15 mouse cellular contexts compared by ENCODE assay signal in genomic region chr13:63261676-63262075, GRCm38 (mm10).
DNase-seq lines count a peak whose midpoint lies in the region; ATAC-seq lines count a peak whose summit lies in the region.
"Had no signal": no experiment of that assay in that cellular context is flagged by ENCODE, and none has a peak within 500 bp of the region (broad histone marks: within the 10 kb centered on the region; RNA-seq: fewer than 3 reads in every experiment).

No protein-coding gene starts in this region.

- no peak overlapping the region for H3K4me2 ChIP-seq in heart, embryonic 11.5 days
- H3K4me2 ChIP-seq in kidney, embryonic 15.5 days, result no peak overlapping the region
- H3K4me2 ChIP-seq in embryonic facial prominence, embryonic 11.5 days (ENCODE audit: low read depth, low read length), result no peak overlapping the region
- H3K4me2 ChIP-seq in stomach, embryonic 15.5 days, result no peak overlapping the region
- H3K4me2 ChIP-seq: liver, embryonic 12.5 days had no signal

- no peaks in the 10 kb centered on the region for H3K27me3 ChIP-seq in heart, embryonic 11.5 days (ENCODE audit: control insufficient read depth, insufficient read depth, low read length)
- no peaks in the 10 kb centered on the region for H3K27me3 ChIP-seq in kidney, embryonic 15.5 days
- no peaks in the 10 kb centered on the region for H3K27me3 ChIP-seq in embryonic facial prominence, embryonic 11.5 days (ENCODE audit: control insufficient read depth, insufficient read depth, low read length)
- no peaks in the 10 kb centered on the region for H3K27me3 ChIP-seq in stomach, embryonic 15.5 days (replicated peaks)
- H3K27me3 ChIP-seq: liver, embryonic 12.5 days had no signal

- no peaks in the 10 kb centered on the region for H3K9me3 ChIP-seq in heart, embryonic 11.5 days (replicated peaks; ENCODE audit: control insufficient read depth, low read length)
- H3K9me3 ChIP-seq in kidney, embryonic 15.5 days (replicated peaks), result no peaks in the 10 kb centered on the region
- H3K9me3 ChIP-seq in embryonic facial prominence, embryonic 11.5 days (replicated peaks; ENCODE audit: control insufficient read depth, low read length), result no peaks in the 10 kb centered on the region
- H3K9me3 ChIP-seq in stomach, embryonic 15.5 days, result no peaks in the 10 kb centered on the region
- H3K9me3 ChIP-seq: G1E; liver, embryonic 12.5 days had no signal

- DNase-seq in heart, postnatal 36 days, result no peak
- no peak for DNase-seq in kidney, adult 18-20 months
- DNase-seq in embryonic facial prominence, embryonic 11.5 days (ENCODE audit: low spot score), result no peak
- no peak for DNase-seq in right cerebral cortex, postnatal 36 days (ENCODE audit: low spot score in 2 of 2)
- DNase-seq in cerebellum, adult 8-10 months, result no peak
- DNase-seq: cerebellum, adult 11-12 months; embryo, embryonic 11 days; gastrocnemius, postnatal 36 days; kidney, postnatal 10 days; right cerebral cortex, postnatal 25 days had no signal

- peaks cover 53% of the 10 kb centered on the region for H3K4me1 ChIP-seq in heart, embryonic 11.5 days (ENCODE audit: control insufficient read depth, insufficient read depth, low read length)
- peaks cover 72% of the 10 kb centered on the region for H3K4me1 ChIP-seq in kidney, embryonic 15.5 days
- H3K4me1 ChIP-seq in embryonic facial prominence, embryonic 11.5 days (ENCODE audit: control insufficient read depth, insufficient read depth, low read length), result peaks cover 5% of the 10 kb centered on the region
- peaks cover 29% of the 10 kb centered on the region for H3K4me1 ChIP-seq in stomach, embryonic 15.5 days

- peak overlapping the region; percentile 85 for H3K27ac ChIP-seq in heart, embryonic 11.5 days (ENCODE audit: low read depth, low read length)
- peak overlapping the region; percentile 77; the same call in 1 of the 2 replicates for H3K27ac ChIP-seq in kidney, embryonic 15.5 days
- H3K27ac ChIP-seq in embryonic facial prominence, embryonic 11.5 days (replicated peaks; ENCODE audit: low read depth, low read length), result 0 out of 2 replicates have a peak overlapping the region, but pooled peaks have one; percentile 7
- H3K27ac ChIP-seq in stomach, embryonic 15.5 days, result 0 out of 2 replicates have a peak overlapping the region, but pooled peaks have one; percentile 17
- H3K27ac ChIP-seq: liver, embryonic 12.5 days had no signal

- intact Hi-C loops in heart, postnatal 36 days (cut with DNase I), result no loop called here

- no peak overlapping the region for H3K4me3 ChIP-seq in heart, embryonic 11.5 days (ENCODE audit: low read depth, low read length)
- H3K4me3 ChIP-seq in kidney, embryonic 15.5 days (replicated peaks), result no peak overlapping the region
- no peak overlapping the region for H3K4me3 ChIP-seq in embryonic facial prominence, embryonic 11.5 days (ENCODE audit: low read depth, low read length)
- H3K4me3 ChIP-seq in stomach, embryonic 15.5 days (replicated peaks), result no peak overlapping the region
- H3K4me3 ChIP-seq: liver, embryonic 12.5 days had no signal

- no peak overlapping the region for H3K9ac ChIP-seq in heart, embryonic 11.5 days (ENCODE audit: low read depth, low read length)
- no peak overlapping the region for H3K9ac ChIP-seq in kidney, embryonic 15.5 days
- H3K9ac ChIP-seq in embryonic facial prominence, embryonic 11.5 days (replicated peaks; ENCODE audit: low read length), result no peak overlapping the region
- no peak overlapping the region for H3K9ac ChIP-seq in stomach, embryonic 15.5 days
- H3K9ac ChIP-seq: liver, embryonic 12.5 days had no signal

- no peak for ATAC-seq in heart, embryonic 11.5 days (replicated peaks; ENCODE audit: insufficient number of reproducible peaks, low FRiP score, low TSS enrichment)
- ATAC-seq in kidney, embryonic 15.5 days (replicated peaks; ENCODE audit: low FRiP score), result no peak
- no peak for ATAC-seq in embryonic facial prominence, embryonic 11.5 days (replicated peaks; ENCODE audit: insufficient number of reproducible peaks, low FRiP score, low TSS enrichment, low read depth)
- no peak for ATAC-seq in stomach, embryonic 15.5 days (ENCODE audit: insufficient read depth, low FRiP score, low read depth)
- ATAC-seq: liver, embryonic 12.5 days had no signal

- H3K36me3 ChIP-seq in heart, embryonic 11.5 days (ENCODE audit: control insufficient read depth, insufficient read depth, low read length), result peaks cover 3% of the 10 kb centered on the region
- H3K36me3 ChIP-seq in kidney, embryonic 15.5 days, result peaks cover 30% of the 10 kb centered on the region
- H3K36me3 ChIP-seq in embryonic facial prominence, embryonic 11.5 days (replicated peaks; ENCODE audit: control insufficient read depth, insufficient read depth, low read depth, low read length), result no peaks in the 10 kb centered on the region
- no peaks in the 10 kb centered on the region; the same call in 1 of the 2 replicates for H3K36me3 ChIP-seq in stomach, embryonic 15.5 days

- 90% methylated on average over 3 of the region's 3 CpGs for WGBS in heart, embryonic 11.5 days (ENCODE audit: insufficient replicate concordance)
- 96% methylated on average over 3 of the region's 3 CpGs for WGBS in kidney, embryonic 15.5 days
- 97% methylated on average over 3 of the region's 3 CpGs for WGBS in embryonic facial prominence, embryonic 11.5 days
- 89% methylated on average over 3 of the region's 3 CpGs for WGBS in stomach, embryonic 15.5 days

Comparison
In these comparisons a context has a peak if more than half of its experiments do, and no peak if none do; other contexts are left out.
1. H3K27ac ChIP-seq: peak in every context shown above with its lines; median percentile 85 in heart, embryonic 11.5 days; 77 in kidney, embryonic 15.5 days; 17 in stomach, embryonic 15.5 days; 7 in embryonic facial prominence, embryonic 11.5 days.